Mouse (Mus musculus) adrenal gland, postnatal 14 days (tissue): ENCODE measurements at regions not wholly inside any gene's neighbourhood (a gene's known extent, or its start where the extent isn't known, plus 50 kb on each side); places are given as distances from the start of the nearest gene placed in this dataset.

ENCODE experiments used
- DNase-seq: peaks from one replicate; pipeline ENCODE4 v3.0.0; 2021; ENCODE audit warnings: mixed read lengths
- microRNA-seq, 2 experiments: library from miRNA; unstranded; fragments of <30 nt; microRNA quantifications; one replicate each; pipeline ENCODE4 v1.2.0; 2021

- no peak for DNase-seq
Observed at GRCm38 (mm10) chr7:36548007-36548406, 149.9 kb upstream of the Tshz3 start.

GRCm38 (mm10) chr7:36548440-36548839 lies 149.5 kb upstream of the Tshz3 start:
- DNase-seq: no peak

- DNase-seq: no peak
Observed at GRCm38 (mm10) chr7:36571061-36571460, 126.9 kb upstream of the Tshz3 start.

GRCm38 (mm10) chr7:36582074-36582473 lies 115.8 kb upstream of the Tshz3 start:
- DNase-seq: no peak

GRCm38 (mm10) chr7:36585014-36585413 lies 112.9 kb upstream of the Tshz3 start:
- no peak for DNase-seq

DNA sequence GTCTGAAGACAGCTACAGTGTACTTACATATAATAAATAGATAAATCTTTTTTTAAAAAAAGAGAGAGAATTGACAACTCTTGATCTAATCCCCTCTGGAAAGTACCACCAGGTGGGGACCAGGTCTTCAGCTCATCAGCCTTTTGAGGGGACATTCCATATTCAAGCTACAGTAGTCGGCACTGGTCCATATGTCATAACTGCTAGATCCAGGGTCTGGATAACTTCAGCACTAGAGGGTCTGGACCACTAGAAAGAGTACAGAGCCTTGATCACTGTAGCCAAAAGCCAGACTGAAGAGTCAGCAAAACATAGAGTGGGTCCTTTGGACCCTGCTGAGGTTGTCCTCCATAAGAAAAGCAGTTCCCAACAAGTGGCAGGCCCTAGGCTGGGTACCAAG lies 106.4 kb upstream of the Tshz3 start:
- DNase-seq: no peak

DNA sequence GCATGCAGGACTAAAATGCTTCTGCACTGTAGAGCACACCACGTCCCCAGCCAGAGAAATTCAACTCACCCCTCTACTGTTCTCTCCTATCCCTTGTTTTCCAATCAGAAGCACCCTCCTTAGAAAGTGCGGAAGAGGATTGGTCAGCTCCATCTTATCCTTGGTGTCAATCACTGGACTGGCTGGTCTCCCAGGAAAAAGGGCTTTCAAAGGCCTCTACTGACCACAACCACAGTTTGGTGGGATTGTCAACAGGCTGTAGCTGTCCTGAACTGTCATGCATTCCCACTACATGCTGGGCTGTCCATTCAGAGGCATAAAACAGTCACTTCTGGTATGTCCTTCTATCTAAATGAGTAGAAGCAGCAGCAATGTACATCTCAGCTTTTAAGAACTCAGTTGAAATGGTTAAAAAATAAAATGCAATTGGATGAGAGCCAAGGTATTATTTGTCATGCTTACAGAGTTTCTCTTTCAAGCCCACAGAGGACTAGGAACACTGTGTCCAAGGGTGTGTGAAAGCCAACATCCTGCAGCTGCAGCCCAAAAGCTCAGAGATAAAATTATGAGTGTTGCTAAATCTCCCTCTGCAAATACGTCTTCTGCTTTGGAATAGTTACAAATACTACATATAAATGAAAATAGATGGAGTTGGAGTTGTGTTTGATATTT lies 101.2 kb upstream of the Tshz3 start:
- no peak for DNase-seq

DNA sequence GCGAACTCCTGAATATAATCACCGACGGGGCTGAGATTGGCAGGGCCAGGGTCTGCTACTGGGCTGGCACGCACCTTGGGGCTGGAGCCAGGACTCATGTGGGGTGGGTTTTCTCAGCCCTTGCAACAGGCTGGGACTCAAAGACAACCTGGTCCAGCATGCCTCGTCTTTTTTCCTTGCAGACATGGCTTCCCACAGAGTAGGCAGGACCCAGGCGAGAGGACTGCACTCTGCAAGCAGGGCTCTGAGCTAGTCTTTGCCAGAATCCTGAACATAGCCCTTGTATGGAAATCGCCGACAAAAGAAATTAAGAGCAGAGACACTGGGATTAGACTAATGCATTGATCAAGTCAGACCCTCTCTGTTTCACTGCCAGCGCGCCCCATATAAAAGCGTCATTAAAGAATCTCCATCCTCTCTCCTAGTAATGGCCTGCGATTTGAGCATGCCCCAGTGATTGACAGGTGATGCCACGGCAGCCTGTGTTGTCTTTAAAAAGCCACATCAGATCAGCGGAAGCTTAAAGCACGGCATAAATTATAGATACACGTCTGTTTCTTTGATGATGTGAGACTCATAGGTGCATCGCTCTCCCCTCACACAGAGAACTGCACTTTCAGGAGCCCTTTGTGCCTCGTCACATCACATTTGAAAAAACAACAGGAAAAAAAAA lies 92.8 kb upstream of the Tshz3 start:
- no peak for DNase-seq

- peak; percentile 6 for DNase-seq
Observed at GRCm38 (mm10) chr7:36620256-36620655, 77.7 kb upstream of the Tshz3 start.

- no peak for DNase-seq
Observed at GRCm38 (mm10) chr7:36644252-36644651, 53.7 kb upstream of the Tshz3 start.

Small RNA genes lying in the stretch of these regions (microRNA-seq; reads per million reads assigned to microRNA genes)
- 0 reads per million in 2 experiments for gene Gm25247
